Mouse (Mus musculus) liver, adult 2 months (tissue): ENCODE results near the gene Sycp2l.

ENCODE experiments used
- CTCF ChIP-seq: fragments of 200-500 bp; IDR thresholded peaks from 2 replicates; pipeline ENCODE4 v1.5.1; 2011; ENCODE audit warnings: low read depth, low read length, control low read depth
- POLR2A ChIP-seq: fragments of 200-500 bp; IDR thresholded peaks from 2 replicates; pipeline ENCODE4 v1.6.1; 2011; ENCODE audit warnings: low read length, control low read depth; ENCODE audit not compliant: insufficient read depth; ENCODE audit errors: extremely low read depth

DNA sequence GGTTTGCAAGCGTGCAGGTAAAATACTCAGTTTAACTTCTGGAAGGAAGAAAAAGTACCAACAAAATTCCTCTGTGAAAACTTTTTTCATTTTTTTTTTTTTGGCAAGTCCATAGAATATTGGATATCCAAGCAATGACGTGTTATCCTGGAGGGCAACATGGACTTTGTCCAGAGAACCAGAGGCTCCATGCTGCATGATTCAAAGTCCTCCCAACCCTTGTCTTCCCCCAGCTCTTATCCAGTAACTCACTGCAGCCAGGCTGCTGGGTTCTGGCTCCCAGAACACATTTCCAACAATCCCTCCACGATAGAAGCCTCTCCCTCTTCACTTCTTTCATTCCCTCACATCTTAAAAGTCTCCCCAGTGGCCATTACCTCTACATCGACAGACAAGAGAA, 97.2 kb downstream of the Sycp2l start:
- TF ChIP-seq CTCF (no peak), POLR2A (no peak)
